Mouse (Mus musculus) kidney, embryonic 15.5 days (tissue): Measurements from ENCODE around the gene Bptf. TPM values are rescaled to one million over a fixed set of nuclear protein-coding genes. Genes with fewer than 3 reads are reported as not detected.
"Not testable (repeated sequence)": the region's sequence is repeated elsewhere in the genome, so short reads cannot be mapped to it uniquely, and the experiment has no call there.

ENCODE experiments used
- ATAC-seq: fragments of 200-750 bp; cut with Nextera tagmentation; replicated peaks from 2 replicates; pipeline ENCODE4 v1.8.0; 2017; ENCODE audit warnings: moderate TSS enrichment; ENCODE audit not compliant: low FRiP score
- H3K27ac ChIP-seq: fragments of 300-500 bp; sonication (generic); 2 replicates; pipeline ENCODE4 v1.5.1; 2015; ENCODE audit warnings: mild to moderate bottlenecking, inconsistent platforms
- H3K27me3 ChIP-seq: fragments of 300-500 bp; sonication (generic); 2 replicates; pipeline ENCODE4 v1.6.1; 2015; ENCODE audit warnings: inconsistent platforms
- H3K36me3 ChIP-seq: fragments of 300-500 bp; sonication (generic); 2 replicates; pipeline ENCODE4 v1.6.1; 2015; ENCODE audit warnings: inconsistent platforms
- H3K4me1 ChIP-seq: fragments of 300-500 bp; sonication (generic); 2 replicates; pipeline ENCODE4 v1.6.1; 2015; ENCODE audit warnings: inconsistent platforms
- H3K4me2 ChIP-seq: fragments of 300-500 bp; sonication (generic); 2 replicates; pipeline ENCODE4 v1.6.1; 2015; ENCODE audit warnings: moderate library complexity, mild to moderate bottlenecking, inconsistent platforms
- H3K4me3 ChIP-seq: fragments of 300-500 bp; sonication (generic); replicated peaks from 2 replicates; pipeline ENCODE4 v1.5.1; 2015; ENCODE audit warnings: mild to moderate bottlenecking, inconsistent platforms
- H3K9ac ChIP-seq: fragments of 300-500 bp; sonication (generic); 2 replicates; pipeline ENCODE4 v1.6.1; 2015; ENCODE audit warnings: mild to moderate bottlenecking, inconsistent platforms
- H3K9me3 ChIP-seq: fragments of 300-500 bp; sonication (generic); replicated peaks from 2 replicates; pipeline ENCODE4 v1.6.1; 2016; ENCODE audit warnings: inconsistent platforms
- WGBS: fragments of 180-500 bp; shearing (Covaris S2); methylation state at CpG from one replicate; pipeline ENCODE4 v1.1.7; 2015; ENCODE audit warnings: mixed read lengths; 5-methylcytosine and 5-hydroxymethylcytosine counted together
- polyA plus RNA-seq: library from polyadenylated mRNA; unstranded; fragments of >200 nt; fragmentation: Nextera tagmentation; extraction: Ambion mirVana; gene quantifications from 2 replicates; pipeline ENCODE4 v1.2.1, GENCODE M21; 2015

The Bptf gene
- polyA plus RNA-seq, 1 experiment from 2014 or later = 35.0 TPM

- not testable (repeated sequence) for H3K9me3 ChIP-seq, H3K9ac ChIP-seq, H3K27ac ChIP-seq, H3K4me3 ChIP-seq, H3K36me3 ChIP-seq, H3K4me1 ChIP-seq, H3K4me2 ChIP-seq, ATAC-seq, H3K27me3 ChIP-seq
- WGBS = 95% methylated on average over 10 of the region's 10 CpGs
Measured at GRCm38 (mm10) chr11:107136458-107136857, 4.5 kb upstream of the Bptf start.

- Histone ChIP-seq H3K9ac (no peak overlapping the region), H3K27ac (no peak overlapping the region), H3K4me1 (peaks cover 4% of the 10 kb centered on the region; the same call in 1 of the 2 replicates), H3K27me3 (no peaks in the 10 kb centered on the region), H3K9me3 (no peaks in the 10 kb centered on the region), H3K36me3 (no peaks in the 10 kb centered on the region), H3K4me2 (no peak overlapping the region), H3K4me3 (no peak overlapping the region)
- 63% methylated on average over 3 of the region's 3 CpGs for WGBS
- ATAC-seq = no peak
Measured at GRCm38 (mm10) chr11:107135741-107136140, 3.8 kb upstream of the Bptf start.

GRCm38 (mm10) chr11:107132426-107132825, 499 bp upstream of the Bptf start:
- Histone ChIP-seq H3K27me3 (no peaks in the 10 kb centered on the region), H3K4me1 (peaks cover 24% of the 10 kb centered on the region), H3K27ac (peak overlapping the region; percentile 79), H3K36me3 (no peaks in the 10 kb centered on the region), H3K9ac (peak overlapping the region; percentile 96), H3K4me3 (peak overlapping the region; percentile 91), H3K9me3 (no peaks in the 10 kb centered on the region), H3K4me2 (peak overlapping the region; percentile 90)
- peak; percentile 57 for ATAC-seq
- under 1% methylated on average over 16 of the region's 16 CpGs for WGBS

- H3K9ac ChIP-seq = peak overlapping the region; percentile 96
- ATAC-seq = peak; percentile 68
- H3K4me1 ChIP-seq = peaks cover 28% of the 10 kb centered on the region
- H3K4me3 ChIP-seq = peak overlapping the region; percentile 91
- peak overlapping the region; percentile 97 for H3K27ac ChIP-seq
- H3K36me3 ChIP-seq = no peaks in the 10 kb centered on the region
- WGBS = 2% methylated on average over 61 of the region's 65 CpGs
- peak overlapping the region; percentile 90 for H3K4me2 ChIP-seq
- no peaks in the 10 kb centered on the region for H3K27me3 ChIP-seq
- H3K9me3 ChIP-seq = no peaks in the 10 kb centered on the region
Measured at GRCm38 (mm10) chr11:107130879-107131748, 813 bp downstream of the Bptf start.

GRCm38 (mm10) chr11:107130221-107130788, 1.6 kb downstream of the Bptf start:
- no peaks in the 10 kb centered on the region for H3K36me3 ChIP-seq
- under 1% methylated on average over 18 of the region's 18 CpGs for WGBS
- peak overlapping the region; percentile 91 for H3K4me3 ChIP-seq
- H3K9me3 ChIP-seq = no peaks in the 10 kb centered on the region
- peak overlapping the region; percentile 96 for H3K9ac ChIP-seq
- ATAC-seq = no peak
- no peaks in the 10 kb centered on the region for H3K27me3 ChIP-seq
- H3K4me1 ChIP-seq = peaks cover 28% of the 10 kb centered on the region
- H3K27ac ChIP-seq = peak overlapping the region; percentile 97
- peak overlapping the region; percentile 90 for H3K4me2 ChIP-seq

GRCm38 (mm10) chr11:107129641-107130040, 2.3 kb downstream of the Bptf start:
- Histone ChIP-seq H3K4me1 (peaks cover 33% of the 10 kb centered on the region), H3K36me3 (no peaks in the 10 kb centered on the region), H3K4me3 (peak overlapping the region; percentile 91), H3K27me3 (no peaks in the 10 kb centered on the region), H3K4me2 (peak overlapping the region; percentile 90), H3K27ac (no peak overlapping the region), H3K9ac (peak overlapping the region; percentile 96; the same call in 1 of the 2 replicates), H3K9me3 (no peaks in the 10 kb centered on the region)
- WGBS = 14% methylated on average over 2 of the region's 2 CpGs
- no peak for ATAC-seq

- H3K4me1 ChIP-seq = peaks cover 44% of the 10 kb centered on the region
- ATAC-seq, H3K9me3 ChIP-seq, H3K4me3 ChIP-seq, H3K9ac ChIP-seq, H3K4me2 ChIP-seq, H3K36me3 ChIP-seq, H3K27me3 ChIP-seq, H3K27ac ChIP-seq: not testable (repeated sequence)
- WGBS = 72% methylated on average over 2 of the region's 2 CpGs
Measured at GRCm38 (mm10) chr11:107126716-107127115, 5.2 kb downstream of the Bptf start.

- ATAC-seq = no peak
- Histone ChIP-seq H3K27me3 (no peaks in the 10 kb centered on the region), H3K4me1 (peaks cover 40% of the 10 kb centered on the region), H3K9ac (no peak overlapping the region), H3K9me3 (no peaks in the 10 kb centered on the region), H3K4me3 (no peak overlapping the region), H3K36me3 (0 out of 2 replicates have a peak, but pooled peaks cover 7% of the 10 kb centered on the region), H3K27ac (peak overlapping the region; percentile 47; the same call in 1 of the 2 replicates), H3K4me2 (peak overlapping the region; percentile 24; the same call in 1 of the 2 replicates)
- 75% methylated on average over 4 of the region's 4 CpGs for WGBS
Measured at GRCm38 (mm10) chr11:107125011-107125410, 6.9 kb downstream of the Bptf start.

GRCm38 (mm10) chr11:107124327-107124731, 7.6 kb downstream of the Bptf start:
- peak; percentile 90 for ATAC-seq
- Histone ChIP-seq H3K9ac (no peak overlapping the region), H3K27ac (peak overlapping the region; percentile 47), H3K4me1 (peaks cover 34% of the 10 kb centered on the region), H3K4me2 (peak overlapping the region; percentile 24), H3K9me3 (no peaks in the 10 kb centered on the region), H3K4me3 (no peak overlapping the region), H3K27me3 (no peaks in the 10 kb centered on the region), H3K36me3 (0 out of 2 replicates have a peak, but pooled peaks cover 7% of the 10 kb centered on the region)
- WGBS = 20% methylated on average over 7 of the region's 7 CpGs

- 68% methylated on average over 12 of the region's 12 CpGs for WGBS
- Histone ChIP-seq H3K27ac (no peak overlapping the region), H3K4me2 (no peak overlapping the region), H3K4me1 (peaks cover 42% of the 10 kb centered on the region), H3K4me3 (no peak overlapping the region), H3K27me3 (no peaks in the 10 kb centered on the region), H3K9ac (no peak overlapping the region), H3K9me3 (no peaks in the 10 kb centered on the region), H3K36me3 (0 out of 2 replicates have a peak, but pooled peaks cover 7% of the 10 kb centered on the region)
- ATAC-seq = no peak
Measured at GRCm38 (mm10) chr11:107117789-107118188, 14.1 kb downstream of the Bptf start.

- Histone ChIP-seq H3K36me3 (peaks cover 26% of the 10 kb centered on the region), H3K27ac (peak overlapping the region; percentile 61), H3K9ac (no peak overlapping the region), H3K4me3 (no peak overlapping the region), H3K9me3 (no peaks in the 10 kb centered on the region), H3K4me2 (peak overlapping the region; percentile 32), H3K4me1 (peaks cover 39% of the 10 kb centered on the region), H3K27me3 (no peaks in the 10 kb centered on the region)
- no peak for ATAC-seq
- 24% methylated on average over 10 of the region's 10 CpGs for WGBS
Measured at GRCm38 (mm10) chr11:107113881-107114557, 17.9 kb downstream of the Bptf start.

- 76% methylated on average over 4 of the region's 4 CpGs for WGBS
- Histone ChIP-seq H3K4me2 (no peak overlapping the region), H3K9me3 (no peaks in the 10 kb centered on the region), H3K27me3 (no peaks in the 10 kb centered on the region), H3K27ac (no peak overlapping the region), H3K36me3 (peaks cover 26% of the 10 kb centered on the region), H3K9ac (no peak overlapping the region), H3K4me1 (peaks cover 32% of the 10 kb centered on the region), H3K4me3 (no peak overlapping the region)
- 0 out of 2 replicates have a peak, but pooled peaks have one; percentile 6 for ATAC-seq
Measured at GRCm38 (mm10) chr11:107113112-107113511, 18.8 kb downstream of the Bptf start.
